Mouse (Mus musculus): ENCODE measurements around the gene Gm21915. TPM values are rescaled to one million over a fixed set of nuclear protein-coding genes. Genes with fewer than 3 reads are reported as not detected.
A peak's percentile ranks its signal among the peaks of the same experiment; 100 is the strongest.

The Gm21915 gene
- polyA plus RNA-seq, 1 experiment: not detected

DNA sequence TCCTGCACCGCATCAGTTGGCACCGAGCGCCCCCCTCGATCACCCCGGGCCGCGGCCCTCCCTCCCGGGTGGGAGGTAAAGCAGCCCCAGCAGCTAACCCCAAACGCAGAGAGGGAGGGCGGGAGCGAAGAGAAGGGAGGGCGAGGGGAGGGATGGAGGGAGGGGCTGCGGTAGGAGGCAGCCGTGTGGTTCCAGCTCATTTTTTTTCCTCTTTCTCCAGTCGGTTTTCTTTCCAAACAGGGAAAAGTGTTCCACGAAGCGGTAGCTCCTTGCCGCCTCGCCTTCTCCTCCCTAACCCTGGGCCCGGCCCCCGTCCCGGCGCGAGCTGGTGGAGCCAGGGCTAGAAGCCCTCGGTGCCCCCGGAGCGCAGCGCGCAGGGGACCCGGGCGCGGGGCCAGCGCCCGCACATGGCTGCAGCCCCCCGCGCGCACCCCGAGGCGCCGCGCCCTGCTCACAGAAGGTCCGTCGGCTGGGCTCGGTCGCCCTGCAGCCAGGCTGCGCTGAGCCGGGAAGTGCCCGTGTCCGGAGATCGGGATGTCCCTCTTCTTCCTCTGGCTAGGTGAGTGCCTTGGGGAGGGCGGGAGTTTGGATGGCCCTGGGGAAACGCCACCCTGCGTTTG, 15.5 kb downstream of the Gm21915 start, which contains the start of gene Clmp:
Gene Clmp (plus strand): TSS at position 162 of the 620 bp plus-strand sequence.
- Histone ChIP-seq H3K4me1 (ENCODE audit: control insufficient read depth, insufficient read depth, insufficient read length) (no peaks in the 10 kb centered on the region), H3K4me3 (ENCODE audit: extremely low read depth, insufficient read depth, insufficient read length) (peak within 1 kb of the TSS; percentile 38; the same call in 1 of the 2 replicates), H3K27me3 (ENCODE audit: control insufficient read depth, insufficient read depth, low read length) (peaks cover 5% of the 10 kb centered on the region), H3K27ac (ENCODE audit: insufficient read depth, low read length) (no peak within 1 kb of the TSS), H3K36me3 (ENCODE audit: control insufficient read depth, insufficient read depth, low read length) (no peaks in the 10 kb centered on the region)
- TF ChIP-seq POLR2A (IDR thresholded peaks at IDR 0.05; ENCODE audit: low read depth, low read length): no peak
- TF ChIP-seq CTCF (IDR thresholded peaks at IDR 0.05; ENCODE audit: extremely low read depth, insufficient read depth, insufficient read length, insufficient replicate concordance): no peak
- DNase-seq (ENCODE audit: low read depth in 1 of 2, low spot score in 2 of 2): no peak
- 1% methylated on average over 53 of the region's 53 CpGs for WGBS

DNA sequence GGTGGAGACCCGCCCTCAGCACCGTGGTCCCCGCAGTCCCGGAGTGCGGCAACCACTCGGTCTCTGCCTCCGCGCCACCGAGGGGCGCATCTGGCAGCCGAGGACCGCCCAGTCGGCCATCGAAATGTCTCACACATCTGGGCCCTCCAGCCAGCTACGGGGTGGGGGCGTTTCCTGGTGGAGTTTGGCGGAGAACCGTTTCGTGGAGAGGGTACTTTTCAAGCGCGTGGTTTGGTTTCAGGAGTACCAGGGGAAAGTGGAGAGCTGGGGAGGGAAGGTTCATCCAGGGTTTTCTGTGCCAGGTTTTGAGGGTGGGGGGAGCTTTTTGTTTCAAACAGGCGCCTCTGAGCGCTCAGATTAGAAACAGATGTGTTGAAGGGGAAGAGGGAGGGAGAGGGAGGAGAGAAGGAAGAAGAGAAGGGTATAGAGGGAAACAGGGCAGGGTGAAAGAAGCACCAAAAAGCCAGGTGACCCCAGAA, 16.0 kb downstream of the Gm21915 start:
- H3K36me3 ChIP-seq (ENCODE audit: control insufficient read depth, insufficient read depth, low read length): no peaks in the 10 kb centered on the region
- peak overlapping the region; percentile 38; the same call in 1 of the 2 replicates for H3K4me3 ChIP-seq (ENCODE audit: extremely low read depth, insufficient read depth, insufficient read length)
- WGBS: 3% methylated on average over 23 of the region's 23 CpGs

DNA sequence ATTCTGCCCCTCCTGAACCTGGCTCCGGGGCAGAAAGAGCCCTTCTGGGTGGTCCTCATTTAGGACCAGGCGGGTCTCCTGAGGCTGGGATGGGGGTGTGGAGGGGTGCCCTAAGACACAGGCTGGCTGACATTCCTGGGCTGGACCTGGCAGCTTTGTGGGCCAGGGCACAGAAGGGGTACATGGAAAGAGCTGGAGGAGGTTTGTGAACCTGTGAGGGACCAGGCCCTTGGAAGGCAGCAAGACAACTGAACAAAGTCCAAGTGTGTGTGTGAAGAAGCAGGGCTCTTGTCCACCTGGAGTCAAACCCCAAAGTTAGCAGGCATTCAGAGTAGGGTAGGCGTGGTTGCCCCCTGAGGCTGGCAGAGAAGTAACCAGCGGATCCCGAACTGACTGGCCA, 16.6 kb downstream of the Gm21915 start:
- Histone ChIP-seq H3K27ac (ENCODE audit: insufficient read depth, low read length) (no peak overlapping the region), H3K4me1 (ENCODE audit: control insufficient read depth, insufficient read depth, insufficient read length) (no peaks in the 10 kb centered on the region), H3K27me3 (ENCODE audit: control insufficient read depth, insufficient read depth, low read length) (peaks cover 5% of the 10 kb centered on the region), H3K36me3 (ENCODE audit: control insufficient read depth, insufficient read depth, low read length) (no peaks in the 10 kb centered on the region), H3K4me3 (ENCODE audit: extremely low read depth, insufficient read depth, insufficient read length) (no peak overlapping the region)
- TF ChIP-seq POLR2A (IDR thresholded peaks at IDR 0.05; ENCODE audit: low read depth, low read length) (no peak), CTCF (IDR thresholded peaks at IDR 0.05; ENCODE audit: extremely low read depth, insufficient read depth, insufficient read length, insufficient replicate concordance) (no peak)
- 76% methylated on average over 5 of the region's 5 CpGs for WGBS
- DNase-seq (ENCODE audit: low read depth in 1 of 2, low spot score in 2 of 2): no peak

More for the DNA sequence above, 16.0 kb downstream of the Gm21915 start:
- DNase-seq (ENCODE audit: low read depth in 1 of 2, low spot score in 2 of 2): no peak
- Histone ChIP-seq H3K27me3 (ENCODE audit: control insufficient read depth, insufficient read depth, low read length) (peaks cover 5% of the 10 kb centered on the region), H3K4me1 (ENCODE audit: control insufficient read depth, insufficient read depth, insufficient read length) (no peaks in the 10 kb centered on the region), H3K27ac (ENCODE audit: insufficient read depth, low read length) (no peak overlapping the region)
- TF ChIP-seq POLR2A (IDR thresholded peaks at IDR 0.05; ENCODE audit: low read depth, low read length) (no peak), CTCF (IDR thresholded peaks at IDR 0.05; ENCODE audit: extremely low read depth, insufficient read depth, insufficient read length, insufficient replicate concordance) (no peak)

DNA sequence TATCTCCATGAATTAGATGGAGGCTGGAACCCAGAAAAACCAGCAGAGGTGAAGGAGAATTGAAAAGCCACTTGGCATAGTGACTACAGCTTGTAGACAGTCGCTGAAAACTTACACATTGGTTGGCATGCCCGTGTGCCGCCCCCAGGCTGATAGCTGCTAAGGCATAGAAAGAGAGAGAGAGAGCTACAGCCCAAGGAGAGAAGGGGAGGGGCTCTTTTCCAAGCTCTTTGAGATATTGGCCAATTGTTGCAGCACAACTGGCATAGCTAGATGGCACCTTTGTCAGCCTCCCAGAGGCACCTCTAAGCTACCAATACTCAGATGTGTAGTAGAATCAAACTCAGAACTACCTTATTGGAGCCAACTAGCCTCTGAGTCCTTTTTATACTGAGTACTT, 17.1 kb downstream of the Gm21915 start:
- Histone ChIP-seq H3K4me1 (ENCODE audit: control insufficient read depth, insufficient read depth, insufficient read length) (no peaks in the 10 kb centered on the region), H3K27ac (ENCODE audit: insufficient read depth, low read length) (no peak overlapping the region), H3K4me3 (ENCODE audit: extremely low read depth, insufficient read depth, insufficient read length) (no peak overlapping the region), H3K36me3 (ENCODE audit: control insufficient read depth, insufficient read depth, low read length) (no peaks in the 10 kb centered on the region), H3K27me3 (ENCODE audit: control insufficient read depth, insufficient read depth, low read length) (peaks cover 5% of the 10 kb centered on the region)
- no peak for DNase-seq (ENCODE audit: low read depth in 1 of 2, low spot score in 2 of 2)
- TF ChIP-seq POLR2A (IDR thresholded peaks at IDR 0.05; ENCODE audit: low read depth, low read length) (no peak), CTCF (IDR thresholded peaks at IDR 0.05; ENCODE audit: extremely low read depth, insufficient read depth, insufficient read length, insufficient replicate concordance) (no peak)
- 75% methylated on average over 3 of the region's 3 CpGs for WGBS

DNA sequence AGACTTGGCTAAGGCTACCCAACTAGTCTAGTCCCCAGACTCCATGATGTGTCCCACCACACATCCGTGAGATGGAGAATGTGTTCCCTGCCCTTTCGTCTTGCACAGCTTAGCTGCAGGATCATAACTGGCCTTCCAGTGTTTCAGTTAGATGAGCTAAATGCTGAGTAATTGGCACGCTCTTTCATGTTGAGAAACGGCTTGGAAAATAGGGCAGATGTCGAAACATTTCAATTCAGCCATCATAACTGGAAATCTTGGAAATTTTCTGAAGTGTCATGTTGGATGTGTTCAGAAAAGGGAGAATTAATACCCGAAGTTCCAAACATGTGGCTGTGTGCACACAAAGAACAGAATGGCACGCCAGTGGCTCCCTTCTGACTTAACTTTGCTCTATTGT, 20.1 kb downstream of the Gm21915 start:
- peaks cover 5% of the 10 kb centered on the region for H3K27me3 ChIP-seq (ENCODE audit: control insufficient read depth, insufficient read depth, low read length)
- H3K4me3 ChIP-seq (ENCODE audit: extremely low read depth, insufficient read depth, insufficient read length): no peak overlapping the region
- no peaks in the 10 kb centered on the region for H3K36me3 ChIP-seq (ENCODE audit: control insufficient read depth, insufficient read depth, low read length)
- H3K27ac ChIP-seq (ENCODE audit: insufficient read depth, low read length): no peak overlapping the region
- whole genome bisulfite sequencing: 85% methylated on average over 7 of the region's 7 CpGs
- TF ChIP-seq CTCF (IDR thresholded peaks at IDR 0.05; ENCODE audit: extremely low read depth, insufficient read depth, insufficient read length, insufficient replicate concordance) (no peak), POLR2A (IDR thresholded peaks at IDR 0.05; ENCODE audit: low read depth, low read length) (no peak)
- H3K4me1 ChIP-seq (ENCODE audit: control insufficient read depth, insufficient read depth, insufficient read length): no peaks in the 10 kb centered on the region
- DNase-seq (ENCODE audit: low read depth in 1 of 2, low spot score in 2 of 2): no peak

DNA sequence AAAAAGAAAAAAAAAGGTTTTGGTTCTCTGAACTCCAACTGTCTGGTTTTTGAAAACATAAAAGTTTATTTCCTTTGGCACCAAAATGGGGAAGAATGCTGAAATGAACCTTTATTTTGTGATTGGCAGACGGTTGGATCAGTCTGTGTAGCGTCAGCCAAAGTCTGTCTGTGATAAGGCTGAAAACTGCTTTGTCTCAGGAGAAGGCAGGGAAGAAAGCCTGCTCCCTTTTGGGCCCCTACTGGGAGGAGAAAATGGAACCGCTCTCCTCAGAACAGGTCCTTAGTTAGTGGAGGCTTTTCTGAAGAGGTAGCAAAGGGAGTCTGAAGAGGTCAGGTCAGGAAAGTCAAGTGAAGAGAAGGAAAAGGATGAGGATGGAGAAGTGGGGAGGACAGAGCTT, 22.6 kb downstream of the Gm21915 start:
- H3K27me3 ChIP-seq (ENCODE audit: control insufficient read depth, insufficient read depth, low read length): 0 out of 2 replicates have a peak, but pooled peaks cover 1% of the 10 kb centered on the region
- TF ChIP-seq CTCF (IDR thresholded peaks at IDR 0.05; ENCODE audit: extremely low read depth, insufficient read depth, insufficient read length, insufficient replicate concordance) (no peak), POLR2A (IDR thresholded peaks at IDR 0.05; ENCODE audit: low read depth, low read length) (no peak)
- no peaks in the 10 kb centered on the region for H3K4me1 ChIP-seq (ENCODE audit: control insufficient read depth, insufficient read depth, insufficient read length)
- H3K36me3 ChIP-seq (ENCODE audit: control insufficient read depth, insufficient read depth, low read length): no peaks in the 10 kb centered on the region
- no peak for DNase-seq (ENCODE audit: low read depth in 1 of 2, low spot score in 2 of 2)
- no peak overlapping the region for H3K27ac ChIP-seq (ENCODE audit: insufficient read depth, low read length)
- WGBS: 59% methylated on average over 3 of the region's 3 CpGs
- no peak overlapping the region for H3K4me3 ChIP-seq (ENCODE audit: extremely low read depth, insufficient read depth, insufficient read length)

DNA sequence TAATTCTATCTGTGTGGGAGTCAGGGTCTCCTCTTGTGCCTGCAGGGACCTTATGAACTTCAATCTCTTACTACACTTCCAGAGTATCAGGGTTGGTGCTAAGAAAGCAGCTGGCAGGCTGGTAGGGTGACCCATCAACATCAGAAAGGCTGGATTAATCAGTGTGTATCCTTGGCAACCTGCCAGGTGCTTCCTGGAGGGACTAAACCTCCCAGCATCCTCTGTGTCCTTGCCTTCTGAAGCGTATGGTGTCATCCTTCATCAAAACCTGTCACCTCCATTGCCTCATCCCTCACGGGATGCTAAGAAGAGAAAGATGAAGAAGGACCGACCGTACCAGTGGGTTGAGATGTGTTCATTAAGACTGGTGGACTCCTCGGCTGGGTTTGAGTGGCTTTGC, 23.4 kb downstream of the Gm21915 start:
- Histone ChIP-seq H3K4me1 (ENCODE audit: control insufficient read depth, insufficient read depth, insufficient read length) (no peaks in the 10 kb centered on the region), H3K36me3 (ENCODE audit: control insufficient read depth, insufficient read depth, low read length) (no peaks in the 10 kb centered on the region), H3K27ac (ENCODE audit: insufficient read depth, low read length) (no peak overlapping the region), H3K27me3 (ENCODE audit: control insufficient read depth, insufficient read depth, low read length) (0 out of 2 replicates have a peak, but pooled peaks cover 1% of the 10 kb centered on the region), H3K4me3 (ENCODE audit: extremely low read depth, insufficient read depth, insufficient read length) (no peak overlapping the region)
- WGBS: 79% methylated on average over 5 of the region's 5 CpGs
- no peak for TF ChIP-seq CTCF (IDR thresholded peaks at IDR 0.05; ENCODE audit: extremely low read depth, insufficient read depth, insufficient read length, insufficient replicate concordance)
- TF ChIP-seq POLR2A (IDR thresholded peaks at IDR 0.05; ENCODE audit: low read depth, low read length): no peak
- no peak for DNase-seq (ENCODE audit: low read depth in 1 of 2, low spot score in 2 of 2)
